Mouse (Mus musculus) intestine, embryonic 14.5 days (tissue): Measurements from ENCODE around the gene Cma2. TPM values are rescaled to one million over a fixed set of nuclear protein-coding genes. Genes with fewer than 3 reads are reported as not detected.

Experiments used
- ATAC-seq: fragments of 200-750 bp; cut with Nextera tagmentation; replicated peaks from 2 replicates; pipeline ENCODE4 v1.8.0; 2017; ENCODE audit warnings: low read depth, moderate number of reproducible peaks, moderate TSS enrichment, moderate library complexity; ENCODE audit not compliant: low FRiP score, low TSS enrichment
- DNase-seq: peaks from one replicate; pipeline ENCODE4 v3.0.0-alpha.2; 2018; ENCODE audit warnings: low spot score
- H3K27ac ChIP-seq: fragments of 300-500 bp; sonication (generic); 2 replicates; pipeline ENCODE4 v1.5.1; 2014; ENCODE audit warnings: low read depth, mild to moderate bottlenecking, control low read depth
- H3K27me3 ChIP-seq: fragments of 300-500 bp; sonication (generic); replicated peaks from 2 replicates; pipeline ENCODE4 v1.6.1; 2014; ENCODE audit warnings: low read length, control low read depth; ENCODE audit not compliant: control insufficient read depth, insufficient read depth
- H3K36me3 ChIP-seq: fragments of 300-500 bp; sonication (generic); 2 replicates; pipeline ENCODE4 v1.6.1; 2014; ENCODE audit warnings: low read length, control low read depth; ENCODE audit not compliant: control insufficient read depth, insufficient read depth
- H3K4me1 ChIP-seq: fragments of 300-500 bp; sonication (generic); replicated peaks from 2 replicates; pipeline ENCODE4 v1.6.1; 2014; ENCODE audit warnings: low read length, control low read depth, mixed read lengths; ENCODE audit not compliant: control insufficient read depth, insufficient read depth
- H3K4me2 ChIP-seq: fragments of 300-500 bp; sonication (generic); 2 replicates; pipeline ENCODE4 v1.6.1; 2014; ENCODE audit warnings: low read length
- H3K4me3 ChIP-seq: fragments of 300-500 bp; sonication (generic); 2 replicates; pipeline ENCODE4 v1.5.1; 2014; ENCODE audit warnings: low read depth, low read length, control low read depth, mixed read lengths
- H3K9ac ChIP-seq: fragments of 300-500 bp; sonication (generic); 2 replicates; pipeline ENCODE4 v1.6.1; 2014; ENCODE audit warnings: mild to moderate bottlenecking, low read length
- H3K9me3 ChIP-seq: fragments of 300-500 bp; sonication (generic); 2 replicates; pipeline ENCODE4 v1.6.1; 2016; ENCODE audit warnings: low read length, control low read depth; ENCODE audit not compliant: control insufficient read depth
- WGBS: fragments of 180-500 bp; shearing (Covaris S2); extraction: QIAGEN DNeasy Blood & Tissue Kit; methylation state at CpG from one replicate; pipeline ENCODE4 v1.1.7; 2014; 5-methylcytosine and 5-hydroxymethylcytosine counted together
- polyA plus RNA-seq: library from polyadenylated mRNA; unstranded; fragments of >200 nt; fragmentation: Nextera tagmentation; extraction: Ambion mirVana; gene quantifications from 2 replicates; pipeline ENCODE4 v1.2.1, GENCODE M21; 2014

Gene Cma2
- polyA plus RNA-seq: not detected in 2 replicates

- Histone ChIP-seq H3K27ac (no peak within 1 kb of the TSS), H3K4me3 (no peak within 1 kb of the TSS), H3K27me3 (no peaks in the 10 kb centered on the region), H3K9me3 (no peaks in the 10 kb centered on the region), H3K36me3 (no peaks in the 10 kb centered on the region), H3K4me2 (no peak within 1 kb of the TSS), H3K4me1 (0 out of 2 replicates have a peak, but pooled peaks cover 3% of the 10 kb centered on the region), H3K9ac (no peak within 1 kb of the TSS)
- DNase-seq: no peak
- no peak for ATAC-seq
- 82% methylated on average over 6 of the region's 6 CpGs for WGBS
Observed at GRCm38 (mm10) chr14:55950346-55951030, at the start of gene Cma2. Gene Cma2 (plus strand): TSS chr14:55950980.

- H3K27me3 ChIP-seq: no peaks in the 10 kb centered on the region
- H3K9me3 ChIP-seq: no peaks in the 10 kb centered on the region
- no peaks in the 10 kb centered on the region for H3K36me3 ChIP-seq
- ATAC-seq (no peak), DNase-seq (no peak)
- WGBS: 35% methylated on average over 1 of the region's 1 CpGs
- no peak overlapping the region for H3K4me3 ChIP-seq
- no peak overlapping the region for H3K4me2 ChIP-seq
- H3K4me1 ChIP-seq: peaks cover 8% of the 10 kb centered on the region
- no peak overlapping the region for H3K27ac ChIP-seq
- H3K9ac ChIP-seq: no peak overlapping the region
Observed at GRCm38 (mm10) chr14:55905518-55905917, 45.3 kb upstream of the Cma2 start.

GRCm38 (mm10) chr14:55913406-55913805 is 37.4 kb upstream of the Cma2 start:
- no peak overlapping the region for H3K27ac ChIP-seq
- H3K9ac ChIP-seq: no peak overlapping the region
- no peak overlapping the region for H3K4me3 ChIP-seq
- DNase-seq (no peak), ATAC-seq (no peak)
- H3K27me3 ChIP-seq: no peaks in the 10 kb centered on the region
- H3K9me3 ChIP-seq: no peaks in the 10 kb centered on the region
- H3K4me1 ChIP-seq: no peaks in the 10 kb centered on the region
- no peak overlapping the region for H3K4me2 ChIP-seq
- H3K36me3 ChIP-seq: no peaks in the 10 kb centered on the region
- 54% methylated on average over 4 of the region's 4 CpGs for WGBS

GRCm38 (mm10) chr14:55918240-55919082 is 32.3 kb upstream of the Cma2 start:
- H3K36me3 ChIP-seq: no peaks in the 10 kb centered on the region
- H3K27me3 ChIP-seq: no peaks in the 10 kb centered on the region
- no peaks in the 10 kb centered on the region for H3K9me3 ChIP-seq
- no peak overlapping the region for H3K9ac ChIP-seq
- H3K4me3 ChIP-seq: no peak overlapping the region
- DNase-seq: peak; percentile 85
- WGBS: 18% methylated on average over 14 of the region's 14 CpGs
- H3K4me2 ChIP-seq: peak overlapping the region; percentile 22; the same call in 1 of the 2 replicates
- H3K27ac ChIP-seq: no peak overlapping the region
- H3K4me1 ChIP-seq: no peaks in the 10 kb centered on the region
- peak; percentile 71 for ATAC-seq

- Histone ChIP-seq H3K9ac (no peak overlapping the region), H3K4me1 (no peaks in the 10 kb centered on the region), H3K36me3 (no peaks in the 10 kb centered on the region), H3K27ac (no peak overlapping the region), H3K4me3 (no peak overlapping the region), H3K4me2 (no peak overlapping the region), H3K27me3 (no peaks in the 10 kb centered on the region), H3K9me3 (no peaks in the 10 kb centered on the region)
- ATAC-seq: no peak
- no peak for DNase-seq
- WGBS: 48% methylated on average over 7 of the region's 7 CpGs
Observed at GRCm38 (mm10) chr14:55922475-55923232, 28.1 kb upstream of the Cma2 start.

- Histone ChIP-seq H3K9me3 (no peaks in the 10 kb centered on the region), H3K27me3 (no peaks in the 10 kb centered on the region), H3K27ac (no peak overlapping the region), H3K9ac (no peak overlapping the region), H3K4me1 (no peaks in the 10 kb centered on the region), H3K4me2 (no peak overlapping the region), H3K36me3 (no peaks in the 10 kb centered on the region), H3K4me3 (no peak overlapping the region)
- ATAC-seq (no peak), DNase-seq (no peak)
- WGBS: 86% methylated on average over 4 of the region's 4 CpGs
Observed at GRCm38 (mm10) chr14:55926847-55927246, 23.9 kb upstream of the Cma2 start.

- no peak overlapping the region for H3K4me2 ChIP-seq
- H3K27ac ChIP-seq: no peak overlapping the region
- ATAC-seq (no peak), DNase-seq (no peak)
- 65% methylated on average over 12 of the region's 12 CpGs for WGBS
- no peaks in the 10 kb centered on the region for H3K27me3 ChIP-seq
- H3K4me3 ChIP-seq: no peak overlapping the region
- no peaks in the 10 kb centered on the region for H3K9me3 ChIP-seq
- no peaks in the 10 kb centered on the region for H3K36me3 ChIP-seq
- no peak overlapping the region for H3K9ac ChIP-seq
- H3K4me1 ChIP-seq: peaks cover 6% of the 10 kb centered on the region; the same call in 1 of the 2 replicates
Observed at GRCm38 (mm10) chr14:55929263-55929997, 21.4 kb upstream of the Cma2 start.

- Histone ChIP-seq H3K27ac (peak overlapping the region; percentile 43; the same call in 1 of the 2 replicates), H3K4me2 (0 out of 2 replicates have a peak overlapping the region, but pooled peaks have one; percentile 13), H3K27me3 (no peaks in the 10 kb centered on the region), H3K9ac (peak overlapping the region; percentile 13; the same call in 1 of the 2 replicates), H3K4me3 (no peak overlapping the region), H3K4me1 (peaks cover 6% of the 10 kb centered on the region; the same call in 1 of the 2 replicates), H3K9me3 (no peaks in the 10 kb centered on the region), H3K36me3 (no peaks in the 10 kb centered on the region)
- DNase-seq (no peak), ATAC-seq (0 out of 2 replicates have a peak, but pooled peaks have one; percentile 58)
- WGBS: 32% methylated on average over 7 of the region's 7 CpGs
Observed at GRCm38 (mm10) chr14:55933586-55933985, 17.2 kb upstream of the Cma2 start.
